Mouse (Mus musculus) small intestine, adult 2 months (tissue): ENCODE data around the gene Notch1. TPM values are rescaled to one million over a fixed set of nuclear protein-coding genes. Genes with fewer than 3 reads are reported as not detected.

Experiments used
- H3K27ac ChIP-seq: fragments of 200-500 bp; 2 replicates; pipeline ENCODE4 v1.5.1; 2012; ENCODE audit warnings: low read depth, low read length, control low read depth, inconsistent platforms; ENCODE audit not compliant: insufficient read depth
- H3K27me3 ChIP-seq: fragments of 200-500 bp; 2 replicates; pipeline ENCODE4 v1.6.1; 2012; ENCODE audit warnings: mild to moderate bottlenecking, moderate library complexity, low read length, inconsistent platforms; ENCODE audit not compliant: control insufficient read depth, insufficient read depth
- H3K36me3 ChIP-seq: fragments of 200-500 bp; 2 replicates; pipeline ENCODE4 v1.6.1; 2012; ENCODE audit warnings: mild to moderate bottlenecking, low read length, control low read depth, inconsistent platforms; ENCODE audit not compliant: control insufficient read depth, insufficient read depth
- H3K4me1 ChIP-seq: fragments of 200-500 bp; 2 replicates; pipeline ENCODE4 v1.6.1; 2012; ENCODE audit warnings: low read length, inconsistent platforms, mixed read lengths; ENCODE audit not compliant: control insufficient read depth, insufficient read depth, insufficient read length
- H3K4me3 ChIP-seq: fragments of 200-500 bp; 2 replicates; pipeline ENCODE4 v1.5.1; 2012; ENCODE audit warnings: low read depth, mild to moderate bottlenecking, control low read depth, inconsistent platforms, low read length, moderate library complexity
- CTCF ChIP-seq: fragments of 200-500 bp; IDR thresholded peaks from 2 replicates; pipeline ENCODE4 v1.5.1; 2012; ENCODE audit warnings: low read depth, mild to moderate bottlenecking, control low read depth, inconsistent platforms, low read length, moderate library complexity, mixed read lengths; ENCODE audit not compliant: insufficient replicate concordance, insufficient read length; ENCODE audit errors: extremely low read depth
- POLR2A ChIP-seq: fragments of 200-500 bp; IDR thresholded peaks from 2 replicates; pipeline ENCODE4 v1.6.1; 2012; ENCODE audit warnings: low read depth, mild to moderate bottlenecking, control low read depth, inconsistent platforms, low read length, moderate library complexity
- WGBS: fragments of 180-500 bp; shearing (Covaris S2); methylation state at CpG from one replicate; pipeline ENCODE4 v1.1.7; 2018; 5-methylcytosine and 5-hydroxymethylcytosine counted together
- polyA plus RNA-seq: library from polyadenylated mRNA; depleted of rRNA; stranded (reverse); fragments of >200 nt; gene quantifications from 2 replicates; pipeline ENCODE4 v1.2.3, GENCODE M21; 2012

Notch1 gene
- polyA plus RNA-seq, 1 experiment, result 19.6 TPM

- H3K4me1 ChIP-seq, result peaks cover 65% of the 10 kb centered on the region
- H3K27me3 ChIP-seq, result no peaks in the 10 kb centered on the region
- no peak overlapping the region for H3K27ac ChIP-seq
- 23% methylated on average over 5 of the region's 5 CpGs for WGBS
- H3K36me3 ChIP-seq, result peaks cover 5% of the 10 kb centered on the region; the same call in 1 of the 2 replicates
- no peak for TF ChIP-seq CTCF
- TF ChIP-seq POLR2A, result no peak
- no peak overlapping the region for H3K4me3 ChIP-seq
Measured at GRCm38 (mm10) chr2:26486264-26486810, 30.1 kb downstream of the Notch1 start.

- peaks cover 10% of the 10 kb centered on the region; the same call in 1 of the 2 replicates for H3K36me3 ChIP-seq
- no peak overlapping the region for H3K27ac ChIP-seq
- WGBS, result 29% methylated on average over 7 of the region's 7 CpGs
- H3K4me3 ChIP-seq, result no peak overlapping the region
- H3K27me3 ChIP-seq, result no peaks in the 10 kb centered on the region
- peaks cover 71% of the 10 kb centered on the region for H3K4me1 ChIP-seq
- TF ChIP-seq CTCF, result no peak
- TF ChIP-seq POLR2A, result no peak
Measured at GRCm38 (mm10) chr2:26485710-26486109, 30.8 kb downstream of the Notch1 start.

GRCm38 (mm10) chr2:26485278-26485677 lies 31.2 kb downstream of the Notch1 start:
- WGBS, result 55% methylated on average over 9 of the region's 9 CpGs
- Histone ChIP-seq H3K4me3 (no peak overlapping the region), H3K27ac (no peak overlapping the region), H3K4me1 (peaks cover 71% of the 10 kb centered on the region), H3K27me3 (no peaks in the 10 kb centered on the region), H3K36me3 (peaks cover 10% of the 10 kb centered on the region; the same call in 1 of the 2 replicates)
- TF ChIP-seq POLR2A (no peak), CTCF (no peak)

- Histone ChIP-seq H3K27ac (peak overlapping the region; percentile 61; the same call in 1 of the 2 replicates), H3K4me3 (no peak overlapping the region), H3K36me3 (peaks cover 19% of the 10 kb centered on the region), H3K4me1 (peaks cover 71% of the 10 kb centered on the region), H3K27me3 (no peaks in the 10 kb centered on the region)
- 38% methylated on average over 10 of the region's 10 CpGs for WGBS
- TF ChIP-seq CTCF (no peak), POLR2A (no peak)
Measured at GRCm38 (mm10) chr2:26484169-26484568, 32.3 kb downstream of the Notch1 start.

- Histone ChIP-seq H3K36me3 (peaks cover 25% of the 10 kb centered on the region), H3K27me3 (no peaks in the 10 kb centered on the region), H3K4me1 (peaks cover 65% of the 10 kb centered on the region), H3K27ac (peak overlapping the region; percentile 61), H3K4me3 (no peak overlapping the region)
- TF ChIP-seq CTCF (no peak), POLR2A (no peak)
- 21% methylated on average over 13 of the region's 13 CpGs for WGBS
Measured at GRCm38 (mm10) chr2:26483230-26483869, 33.1 kb downstream of the Notch1 start.

- H3K27ac ChIP-seq, result peak overlapping the region; percentile 61
- peaks cover 60% of the 10 kb centered on the region for H3K4me1 ChIP-seq
- TF ChIP-seq CTCF, result no peak
- TF ChIP-seq POLR2A, result no peak
- H3K27me3 ChIP-seq, result no peaks in the 10 kb centered on the region
- peaks cover 28% of the 10 kb centered on the region for H3K36me3 ChIP-seq
- H3K4me3 ChIP-seq, result no peak overlapping the region
- 27% methylated on average over 3 of the region's 3 CpGs for WGBS
Measured at GRCm38 (mm10) chr2:26482824-26483223, 33.6 kb downstream of the Notch1 start.

GRCm38 (mm10) chr2:26481724-26482495 lies 34.6 kb downstream of the Notch1 start:
- no peak overlapping the region for H3K4me3 ChIP-seq
- no peaks in the 10 kb centered on the region for H3K27me3 ChIP-seq
- WGBS, result 28% methylated on average over 10 of the region's 10 CpGs
- H3K36me3 ChIP-seq, result peaks cover 36% of the 10 kb centered on the region
- H3K27ac ChIP-seq, result peak overlapping the region; percentile 61
- peaks cover 51% of the 10 kb centered on the region for H3K4me1 ChIP-seq
- TF ChIP-seq POLR2A (no peak; the same call in 1 of the 2 replicates), CTCF (no peak)
